11 mouse cellular contexts compared by ENCODE assay signal in genomic region chr14:16525137-16525924, GRCm38 (mm10).
"Had no signal": no experiment of that assay in that cellular context is flagged by ENCODE, and none has a peak within 500 bp of the region (broad histone marks: within the 10 kb centered on the region; RNA-seq: fewer than 3 reads in every experiment).

No protein-coding gene starts in this region.

- H3K4me2 ChIP-seq: limb, embryonic 15.5 days; liver, embryonic 13.5 days; midbrain, embryonic 12.5 days; neural tube, embryonic 15.5 days had no signal

- H3K27me3 ChIP-seq: limb, embryonic 15.5 days; liver, embryonic 13.5 days; midbrain, embryonic 12.5 days; neural tube, embryonic 15.5 days had no signal

- H3K9ac ChIP-seq: limb, embryonic 15.5 days; liver, embryonic 13.5 days; liver, postnatal 0 days; midbrain, embryonic 12.5 days; neural tube, embryonic 15.5 days had no signal

- H3K36me3 ChIP-seq: limb, embryonic 15.5 days; liver, embryonic 13.5 days; midbrain, embryonic 12.5 days; neural tube, embryonic 15.5 days had no signal

- H3K4me1 ChIP-seq: limb, embryonic 15.5 days; liver, embryonic 13.5 days; midbrain, embryonic 12.5 days had no signal

- DNase-seq: kidney, postnatal 14 days; layer of hippocampus, adult 9-11 months; layer of hippocampus, postnatal 36 days; liver, embryonic 13.5 days; thymus, postnatal 4 days had no signal

- ATAC-seq: liver, postnatal 0 days; midbrain, embryonic 16.5 days had no signal

- H3K9me3 ChIP-seq: limb, embryonic 15.5 days; liver, embryonic 13.5 days; midbrain, embryonic 12.5 days; neural tube, embryonic 15.5 days had no signal

- H3K27ac ChIP-seq: limb, embryonic 15.5 days; liver, embryonic 13.5 days; midbrain, embryonic 12.5 days; neural tube, embryonic 15.5 days; stomach, postnatal 0 days had no signal

- H3K4me3 ChIP-seq: limb, embryonic 15.5 days; liver, embryonic 13.5 days; midbrain, embryonic 12.5 days; neural tube, embryonic 15.5 days had no signal
